Mouse (Mus musculus) midbrain, embryonic 11.5 days (tissue): Measurements from ENCODE around the gene BC034090. TPM values are rescaled to one million over a fixed set of nuclear protein-coding genes. Genes with fewer than 3 reads are reported as not detected.
A peak's percentile ranks its signal among the peaks of the same experiment; 100 is the strongest.

Experiments
- ATAC-seq: fragments of 200-750 bp; cut with Nextera tagmentation; 2 replicates; pipeline ENCODE4 v1.8.0; 2017; ENCODE audit warnings: moderate TSS enrichment, moderate library complexity; ENCODE audit not compliant: low FRiP score
- DNase-seq: peaks from one replicate; pipeline ENCODE4 v3.0.0; 2015; ENCODE audit warnings: low spot score; ENCODE audit errors: missing footprints
- H3K27ac ChIP-seq: fragments of 300-500 bp; sonication (generic); 2 replicates; pipeline ENCODE4 v1.5.1; 2014; ENCODE audit warnings: low read depth, low read length
- H3K27me3 ChIP-seq: fragments of 300-500 bp; sonication (generic); 2 replicates; pipeline ENCODE4 v1.6.1; 2014; ENCODE audit warnings: mild to moderate bottlenecking, low read length, moderate library complexity, mixed read lengths; ENCODE audit not compliant: control insufficient read depth, insufficient read depth
- H3K36me3 ChIP-seq: fragments of 300-500 bp; sonication (generic); 2 replicates; pipeline ENCODE4 v1.6.1; 2014; ENCODE audit warnings: mild to moderate bottlenecking, low read length, moderate library complexity, mixed read lengths; ENCODE audit not compliant: control insufficient read depth, insufficient read depth
- H3K4me1 ChIP-seq: fragments of 300-500 bp; sonication (generic); 2 replicates; pipeline ENCODE4 v1.6.1; 2014; ENCODE audit warnings: low read length; ENCODE audit not compliant: control insufficient read depth, insufficient read depth
- H3K4me2 ChIP-seq: fragments of 300-500 bp; sonication (generic); 2 replicates; pipeline ENCODE4 v1.6.1; 2014; ENCODE audit warnings: mild to moderate bottlenecking, moderate library complexity
- H3K4me3 ChIP-seq: fragments of 300-500 bp; sonication (generic); 2 replicates; pipeline ENCODE4 v1.5.1; 2014; ENCODE audit warnings: low read depth, low read length
- H3K9ac ChIP-seq: fragments of 300-500 bp; sonication (generic); 2 replicates; pipeline ENCODE4 v1.6.1; 2014; ENCODE audit warnings: low read length
- H3K9me3 ChIP-seq: fragments of 300-500 bp; sonication (generic); 2 replicates; pipeline ENCODE4 v1.6.1; 2016; ENCODE audit warnings: low read length; ENCODE audit not compliant: control insufficient read depth
- WGBS: fragments of 180-500 bp; shearing (Covaris S2); extraction: QIAGEN DNeasy Blood & Tissue Kit; methylation state at CpG from one replicate; pipeline ENCODE4 v1.1.7; 2014; 5-methylcytosine and 5-hydroxymethylcytosine counted together
- polyA plus RNA-seq: library from polyadenylated mRNA; unstranded; fragments of >200 nt; fragmentation: Nextera tagmentation; extraction: Ambion mirVana; gene quantifications from 2 replicates; pipeline ENCODE4 v1.2.1, GENCODE M21; 2014

Gene BC034090
- polyA plus RNA-seq, 1 experiment from 2014 or later, result 2.7 TPM

DNA sequence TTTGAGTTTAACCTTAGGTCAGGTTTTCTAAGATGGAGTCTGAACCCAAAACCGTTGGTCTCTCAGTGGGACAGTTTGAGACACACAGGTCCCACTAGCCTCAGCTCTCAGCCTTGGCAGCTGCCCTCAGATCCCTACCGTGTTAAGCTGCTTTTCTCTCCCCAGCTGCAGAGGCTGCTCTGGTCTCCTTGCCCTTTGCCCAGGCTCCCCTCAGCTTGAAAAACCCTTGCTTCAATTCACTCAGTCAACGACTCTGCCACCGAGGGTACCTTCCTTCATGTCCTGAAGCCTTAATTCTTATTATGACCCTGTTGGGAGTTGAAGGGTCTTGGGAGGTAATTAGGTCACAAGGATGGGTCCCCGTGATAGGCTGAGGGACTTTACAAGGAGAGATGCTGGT, 5.7 kb upstream of the BC034090 start:
- peak; percentile 8 for DNase-seq
- Histone ChIP-seq H3K27me3 (peaks cover 9% of the 10 kb centered on the region), H3K4me1 (peaks cover 2% of the 10 kb centered on the region; the same call in 1 of the 2 replicates), H3K4me3 (no peak overlapping the region), H3K27ac (no peak overlapping the region), H3K4me2 (no peak overlapping the region), H3K9ac (no peak overlapping the region), H3K9me3 (no peaks in the 10 kb centered on the region), H3K36me3 (no peaks in the 10 kb centered on the region)
- 37% methylated on average over 5 of the region's 5 CpGs for WGBS
- ATAC-seq, result no peak

DNA sequence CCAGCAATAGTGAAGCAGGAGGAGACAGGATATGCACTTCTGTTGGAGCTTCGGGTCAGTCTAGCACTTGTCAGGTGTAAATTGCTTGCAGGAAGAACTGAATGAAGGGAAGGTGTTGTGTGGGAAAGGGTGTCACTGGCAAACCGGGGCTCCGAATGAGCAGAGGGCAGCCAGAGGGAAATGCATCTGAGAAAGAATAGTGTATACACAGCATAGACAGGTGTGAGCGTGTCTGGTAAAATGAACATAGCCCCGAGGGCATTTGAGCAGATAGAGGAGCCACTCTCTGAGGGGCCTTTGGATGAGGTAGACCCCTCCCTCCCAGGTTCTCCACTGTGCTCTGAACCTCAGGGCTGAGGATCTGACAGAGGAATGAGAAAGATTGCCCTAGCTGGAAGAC, 3.8 kb upstream of the BC034090 start:
- 75% methylated on average over 5 of the region's 5 CpGs for whole genome bisulfite sequencing
- ATAC-seq, result no peak
- H3K9ac ChIP-seq, result no peak overlapping the region

DNA sequence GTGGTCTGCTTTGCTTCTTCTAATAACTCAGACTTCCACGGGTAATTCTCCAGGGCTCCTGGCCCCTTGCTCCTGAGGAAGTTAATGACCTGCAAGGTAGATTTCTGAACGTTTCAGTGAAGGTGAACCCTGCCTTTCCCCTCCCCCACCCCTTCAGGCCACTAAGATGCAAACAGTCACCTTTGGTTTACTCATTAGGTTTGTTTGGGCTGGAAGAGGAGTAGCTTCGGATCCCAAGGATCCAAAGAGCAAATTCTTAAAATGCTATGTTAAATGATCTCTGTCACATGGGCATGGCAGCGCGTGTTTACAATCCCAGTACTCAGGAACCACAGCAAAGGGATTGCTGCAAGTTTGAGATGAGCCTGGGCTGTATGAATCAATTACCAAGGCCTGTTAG, 3.2 kb upstream of the BC034090 start:
- Histone ChIP-seq H3K9me3 (no peaks in the 10 kb centered on the region), H3K9ac (no peak overlapping the region), H3K36me3 (no peaks in the 10 kb centered on the region), H3K27ac (no peak overlapping the region), H3K4me2 (no peak overlapping the region), H3K4me1 (peaks cover 4% of the 10 kb centered on the region), H3K27me3 (peaks cover 14% of the 10 kb centered on the region), H3K4me3 (no peak overlapping the region)
- 55% methylated on average over 5 of the region's 5 CpGs for WGBS
- DNase-seq (peak; percentile 81), ATAC-seq (no peak)

More for the DNA sequence above, 3.8 kb upstream of the BC034090 start:
- peaks cover 14% of the 10 kb centered on the region for H3K27me3 ChIP-seq
- no peaks in the 10 kb centered on the region for H3K9me3 ChIP-seq
- no peak overlapping the region for H3K4me3 ChIP-seq
- H3K36me3 ChIP-seq, result no peaks in the 10 kb centered on the region
- peak; percentile 81 for DNase-seq
- peaks cover 4% of the 10 kb centered on the region for H3K4me1 ChIP-seq
- H3K4me2 ChIP-seq, result no peak overlapping the region
- no peak overlapping the region for H3K27ac ChIP-seq

DNA sequence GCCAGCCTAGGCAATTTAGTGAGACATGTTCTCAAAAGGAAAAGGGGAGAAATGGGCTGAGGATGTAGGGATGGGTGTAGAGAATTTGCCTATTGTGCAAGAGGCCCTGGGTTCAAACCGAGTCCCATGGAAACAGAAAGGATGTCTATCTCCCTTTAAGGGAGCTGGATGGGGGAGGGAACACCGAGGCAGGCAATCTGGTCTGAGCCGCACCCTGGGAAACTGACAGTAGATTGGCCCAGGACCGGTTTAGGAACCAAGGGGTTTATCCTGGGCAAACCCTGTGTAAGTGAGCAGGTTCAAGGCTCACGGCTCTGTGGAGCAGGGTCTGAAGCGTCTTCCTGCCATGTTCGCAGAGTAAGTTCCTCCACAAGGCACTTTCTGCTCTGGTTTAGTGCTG, 1.3 kb upstream of the BC034090 start:
- no peak overlapping the region for H3K4me2 ChIP-seq
- peaks cover 14% of the 10 kb centered on the region for H3K27me3 ChIP-seq
- ATAC-seq (no peak), DNase-seq (no peak)
- H3K36me3 ChIP-seq, result no peaks in the 10 kb centered on the region
- WGBS, result 62% methylated on average over 7 of the region's 7 CpGs
- no peak overlapping the region for H3K9ac ChIP-seq
- no peak overlapping the region for H3K27ac ChIP-seq
- peaks cover 3% of the 10 kb centered on the region for H3K4me1 ChIP-seq
- no peak overlapping the region for H3K4me3 ChIP-seq
- no peaks in the 10 kb centered on the region for H3K9me3 ChIP-seq

DNA sequence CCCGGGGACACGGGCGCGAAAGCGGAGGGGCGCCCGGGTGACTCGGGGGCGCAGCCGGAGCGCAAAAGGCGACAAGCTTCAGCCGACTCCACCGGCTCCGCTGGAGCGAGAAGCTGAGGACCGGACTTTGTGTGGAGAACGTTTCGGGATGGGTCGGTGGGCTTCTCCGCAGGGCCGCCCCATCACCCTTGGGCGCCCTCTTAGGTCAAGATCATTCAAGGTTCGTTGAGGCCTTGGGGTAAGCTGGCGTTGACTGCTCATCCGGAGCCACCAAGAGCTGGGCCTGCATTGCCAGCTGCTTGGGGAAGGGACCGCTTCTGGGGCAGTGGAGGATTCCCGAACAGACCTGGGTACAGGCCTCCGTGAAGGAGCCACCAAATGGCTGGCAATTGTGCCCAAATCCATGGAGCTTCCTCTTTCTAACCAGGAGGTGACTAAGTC, 547 bp upstream of the BC034090 start:
- ATAC-seq (no peak; the same call in 1 of the 2 replicates), DNase-seq (peak; percentile 96)
- WGBS, result 4% methylated on average over 29 of the region's 29 CpGs
- Histone ChIP-seq H3K27me3 (peaks cover 14% of the 10 kb centered on the region), H3K9ac (peak overlapping the region; percentile 85), H3K36me3 (no peaks in the 10 kb centered on the region), H3K4me1 (peaks cover 3% of the 10 kb centered on the region; the same call in 1 of the 2 replicates), H3K4me2 (peak overlapping the region; percentile 88), H3K27ac (no peak overlapping the region), H3K9me3 (no peaks in the 10 kb centered on the region), H3K4me3 (peak overlapping the region; percentile 47)

DNA sequence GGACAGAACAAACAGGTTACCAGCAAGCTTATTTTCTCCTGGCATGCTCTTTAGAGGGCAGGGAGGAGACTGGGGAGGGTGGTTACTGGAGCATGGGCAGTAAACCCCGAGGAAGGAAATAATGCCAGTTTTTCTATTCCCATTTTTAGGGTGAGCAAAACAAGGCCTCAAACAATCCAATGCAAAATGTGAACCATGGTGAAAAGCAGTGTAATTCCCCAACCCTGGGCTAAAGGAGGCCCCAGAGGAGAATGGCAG, 1.8 kb downstream of the BC034090 start:
- Histone ChIP-seq H3K36me3 (no peaks in the 10 kb centered on the region; the same call in 1 of the 2 replicates), H3K4me1 (peaks cover 9% of the 10 kb centered on the region; the same call in 1 of the 2 replicates)
- no peak for DNase-seq

DNA sequence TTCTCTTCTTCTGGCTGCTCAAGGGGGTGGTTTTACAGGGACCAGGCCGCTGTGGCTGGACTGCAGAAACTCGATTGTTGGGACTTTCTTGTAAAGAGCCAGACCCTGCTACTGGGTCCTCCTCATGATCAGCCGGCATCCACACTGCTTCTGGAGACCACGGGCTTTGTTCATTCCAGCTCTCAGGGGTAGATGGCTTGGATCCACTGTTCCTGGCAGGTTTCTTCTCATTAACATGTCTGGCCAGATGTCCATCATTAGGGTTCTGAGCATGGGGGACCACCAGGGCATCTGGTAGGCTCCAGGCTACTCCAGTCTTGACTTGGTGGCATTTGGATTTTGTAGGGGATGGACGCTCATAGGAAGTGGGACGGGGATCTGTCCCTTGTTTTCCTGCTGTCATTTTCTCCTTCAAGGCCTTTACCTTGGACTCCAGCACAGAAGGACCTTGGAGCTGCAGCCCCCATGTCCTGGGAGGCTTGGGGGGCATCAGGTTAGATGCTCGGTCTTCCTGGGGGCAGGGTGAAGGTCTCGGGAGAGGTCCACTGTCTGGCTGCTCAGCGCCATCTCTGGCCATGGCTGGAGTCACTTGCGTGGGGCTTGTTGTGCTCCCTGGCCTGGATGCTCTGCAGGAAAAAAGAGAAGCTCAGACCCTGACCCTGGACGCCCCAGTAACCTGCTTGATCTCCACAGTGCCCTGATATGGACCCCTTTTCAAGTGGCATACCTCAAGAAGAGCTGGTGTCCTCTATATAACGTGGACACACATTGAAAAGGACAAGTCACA, 2.4 kb downstream of the BC034090 start:
- Histone ChIP-seq H3K27me3 (peaks cover 14% of the 10 kb centered on the region), H3K9me3 (no peaks in the 10 kb centered on the region), H3K4me3 (no peak overlapping the region), H3K36me3 (no peaks in the 10 kb centered on the region; the same call in 1 of the 2 replicates), H3K9ac (no peak overlapping the region), H3K4me1 (peaks cover 11% of the 10 kb centered on the region), H3K4me2 (no peak overlapping the region), H3K27ac (no peak overlapping the region)
- DNase-seq (no peak), ATAC-seq (no peak)
- WGBS, result 75% methylated on average over 12 of the region's 12 CpGs

More for the DNA sequence above, 1.8 kb downstream of the BC034090 start:
- Histone ChIP-seq H3K9ac (no peak overlapping the region), H3K27ac (no peak overlapping the region), H3K4me2 (no peak overlapping the region), H3K27me3 (peaks cover 14% of the 10 kb centered on the region), H3K9me3 (no peaks in the 10 kb centered on the region), H3K4me3 (no peak overlapping the region)
- no peak for ATAC-seq
- 55% methylated on average over 1 of the region's 1 CpGs for WGBS

DNA sequence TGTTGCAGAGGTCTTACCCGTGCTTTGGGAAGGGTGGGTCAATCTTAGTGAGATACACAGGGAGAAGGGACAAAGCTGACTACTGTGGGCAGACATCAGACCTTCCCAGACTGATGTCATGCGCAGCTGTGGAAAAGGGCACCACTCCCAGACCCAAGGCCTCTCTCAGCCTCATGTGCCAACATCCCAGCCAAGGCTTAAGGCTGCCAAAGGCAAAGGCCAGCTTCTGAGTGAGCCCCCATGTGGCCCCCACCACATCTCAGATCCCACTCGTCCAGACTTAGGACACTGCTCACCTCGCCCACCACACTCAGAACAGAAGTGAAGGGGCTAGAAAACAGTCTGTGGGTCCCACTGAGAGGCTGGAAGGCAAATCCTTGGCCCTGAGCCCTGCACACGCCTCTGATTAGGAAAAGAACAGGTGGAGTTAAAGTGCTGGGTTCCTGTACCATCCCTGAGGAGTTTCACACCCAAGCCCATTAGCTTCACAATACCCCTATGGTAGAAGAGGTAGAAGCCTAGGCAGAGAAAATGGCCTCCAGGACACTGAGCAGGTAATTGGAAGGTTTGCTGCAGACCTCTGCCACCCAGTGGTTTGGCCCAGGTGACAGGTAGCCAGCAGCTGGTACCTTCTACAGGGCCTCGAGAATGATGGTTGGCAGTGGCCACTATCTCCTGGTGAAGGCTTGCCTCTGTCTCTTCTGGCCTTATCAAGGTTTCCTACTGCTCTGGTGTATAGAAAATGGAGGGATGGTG, 4.1 kb downstream of the BC034090 start:
- no peak overlapping the region for H3K4me2 ChIP-seq
- H3K4me1 ChIP-seq, result peaks cover 27% of the 10 kb centered on the region
- 78% methylated on average over 6 of the region's 6 CpGs for WGBS
- H3K36me3 ChIP-seq, result no peaks in the 10 kb centered on the region; the same call in 1 of the 2 replicates
- ATAC-seq, result no peak
- H3K27me3 ChIP-seq, result peaks cover 7% of the 10 kb centered on the region
- no peak overlapping the region for H3K4me3 ChIP-seq
- no peaks in the 10 kb centered on the region for H3K9me3 ChIP-seq
- no peak overlapping the region for H3K27ac ChIP-seq
- DNase-seq, result no peak
- H3K9ac ChIP-seq, result no peak overlapping the region

DNA sequence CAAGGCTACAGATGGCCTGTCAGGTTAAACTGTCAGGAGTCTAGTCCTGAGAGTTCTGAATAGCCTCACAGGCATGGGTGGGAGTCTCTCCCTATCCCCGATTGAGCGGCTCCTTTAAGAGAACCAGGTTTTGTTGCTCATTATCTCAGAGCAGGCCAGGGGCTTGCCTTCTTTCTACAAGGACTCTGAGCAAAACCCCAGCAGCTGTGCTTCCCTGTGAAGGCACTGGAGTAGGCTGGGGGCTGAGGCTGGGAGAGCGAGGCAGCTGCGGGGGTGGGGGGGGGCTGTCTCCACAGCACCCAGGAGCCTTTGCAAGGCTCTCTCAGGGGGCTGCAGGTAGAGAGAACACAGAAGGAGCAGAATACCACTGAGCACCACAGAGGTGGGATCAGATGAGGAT, 5.1 kb downstream of the BC034090 start:
- Histone ChIP-seq H3K27me3 (peaks cover under 1% of the 10 kb centered on the region; the same call in 1 of the 2 replicates), H3K27ac (no peak overlapping the region), H3K36me3 (no peaks in the 10 kb centered on the region; the same call in 1 of the 2 replicates), H3K4me1 (peaks cover 28% of the 10 kb centered on the region), H3K9ac (no peak overlapping the region), H3K9me3 (no peaks in the 10 kb centered on the region), H3K4me3 (no peak overlapping the region), H3K4me2 (no peak overlapping the region)
- DNase-seq, result no peak
- 75% methylated on average over 4 of the region's 4 CpGs for WGBS
- no peak for ATAC-seq
